Mouse (Mus musculus): ENCODE measurements at regions not wholly inside any gene's neighbourhood (a gene's known extent, or its start where the extent isn't known, plus 50 kb on each side); places are given as distances from the start of the nearest gene placed in this dataset.

DNA sequence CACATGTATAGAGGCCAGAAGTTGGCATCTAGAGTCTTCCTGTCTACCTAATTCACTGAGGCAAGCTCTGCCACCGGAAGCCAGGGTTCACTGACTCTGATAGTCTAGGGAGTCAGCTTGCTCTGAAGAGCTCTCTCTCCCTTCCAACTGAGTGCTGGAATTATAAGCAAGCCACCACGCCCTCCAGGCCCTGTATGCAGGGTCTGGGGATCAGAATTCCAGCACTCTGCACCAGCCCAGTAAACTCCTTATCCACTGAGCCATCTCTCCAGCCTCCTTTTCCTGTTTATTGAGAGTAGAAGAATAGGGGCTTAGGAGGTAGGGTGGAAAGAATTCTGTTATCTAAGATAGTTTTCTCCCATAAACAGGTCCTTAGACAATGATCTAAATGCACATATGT is 215.3 kb downstream of the Mreg start:
- TF ChIP-seq CTCF (IDR thresholded peaks at IDR 0.05; ENCODE audit: borderline replicate concordance, insufficient read depth, low read length) (no peak), POLR2A (IDR thresholded peaks at IDR 0.05; ENCODE audit: low read depth, low read length) (no peak)
